Comparison of ENCODE assay signal across 14 mouse cellular contexts in the genomic region with DNA sequence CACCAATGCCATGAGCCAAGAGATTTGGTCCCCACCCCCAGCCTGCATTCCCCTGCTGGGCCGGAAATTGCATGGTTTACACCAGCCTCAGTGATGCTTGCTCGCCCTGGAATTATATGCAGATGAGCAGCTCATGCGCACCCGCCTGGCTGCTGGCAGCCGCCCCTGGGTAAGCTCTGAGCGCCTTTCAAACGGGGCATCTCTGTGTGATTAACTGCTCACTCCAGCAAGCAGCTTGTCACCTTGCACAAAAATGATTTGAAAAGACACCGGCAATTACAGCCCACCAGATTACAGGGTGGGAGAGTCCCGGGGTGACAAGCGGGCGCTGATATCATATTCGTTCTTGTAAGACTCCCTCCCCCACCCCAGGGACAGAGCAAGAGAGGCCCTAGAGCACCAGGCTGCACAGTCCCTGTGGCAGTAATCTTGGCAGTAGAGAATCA.
DNase-seq lines count a peak whose midpoint lies in the region; ATAC-seq and TF ChIP-seq lines count a peak whose summit lies in the region.
"Had no signal": no experiment of that assay in that cellular context is flagged by ENCODE, and none has a peak within 500 bp of the region (broad histone marks: within the 10 kb centered on the region; RNA-seq: fewer than 3 reads in every experiment).

No protein-coding gene starts in this region.

- H3K27ac ChIP-seq in forebrain, embryonic 13.5 days = peak overlapping the region; percentile 85
- peak overlapping the region; percentile 66 for H3K27ac ChIP-seq in limb, embryonic 10.5 days
- H3K27ac ChIP-seq in olfactory bulb, adult 2 months (ENCODE audit: insufficient read depth, low read depth, low read length) = peak overlapping the region; percentile 87
- no peak overlapping the region for H3K27ac ChIP-seq in stomach, postnatal 0 days (replicated peaks)
- H3K27ac ChIP-seq: embryonic facial prominence, embryonic 15.5 days; limb, embryonic 12.5 days; lung, embryonic 15.5 days had no signal

- H3K4me3 ChIP-seq in forebrain, embryonic 13.5 days = no peak overlapping the region
- no peak overlapping the region for H3K4me3 ChIP-seq in limb, embryonic 10.5 days
- no peak overlapping the region for H3K4me3 ChIP-seq in olfactory bulb, adult 2 months (ENCODE audit: insufficient read depth, low read depth, low read length)
- H3K4me3 ChIP-seq in stomach, postnatal 0 days (ENCODE audit: low read depth, low read length) = no peak overlapping the region
- H3K4me3 ChIP-seq: embryonic facial prominence, embryonic 15.5 days; limb, embryonic 12.5 days; lung, embryonic 15.5 days; myocyte had no signal

- peak overlapping the region; percentile 37 for H3K9ac ChIP-seq in forebrain, embryonic 13.5 days
- no peak overlapping the region for H3K9ac ChIP-seq in stomach, postnatal 0 days (ENCODE audit: low read length)
- H3K9ac ChIP-seq: embryonic facial prominence, embryonic 15.5 days; limb, embryonic 12.5 days; lung, embryonic 15.5 days had no signal

- WGBS in forebrain, embryonic 13.5 days = 22% methylated on average over 12 of the region's 12 CpGs
- WGBS in limb, embryonic 10.5 days = 43% methylated on average over 12 of the region's 12 CpGs
- WGBS in olfactory bulb, adult 2 months = 31% methylated on average over 12 of the region's 12 CpGs
- 65% methylated on average over 12 of the region's 12 CpGs for WGBS in stomach, postnatal 0 days

- no peaks in the 10 kb centered on the region for H3K9me3 ChIP-seq in forebrain, embryonic 13.5 days (replicated peaks)
- no peaks in the 10 kb centered on the region for H3K9me3 ChIP-seq in limb, embryonic 10.5 days (replicated peaks)
- no peaks in the 10 kb centered on the region for H3K9me3 ChIP-seq in stomach, postnatal 0 days (ENCODE audit: control insufficient read depth, low read length)
- H3K9me3 ChIP-seq: embryonic facial prominence, embryonic 15.5 days; limb, embryonic 12.5 days; lung, embryonic 15.5 days had no signal

- TF ChIP-seq POLR2A in olfactory bulb, adult 2 months (IDR thresholded peaks at IDR 0.05; ENCODE audit: insufficient read depth, low read depth, low read length) = no peak

- H3K27me3 ChIP-seq in forebrain, embryonic 13.5 days = no peaks in the 10 kb centered on the region
- no peaks in the 10 kb centered on the region for H3K27me3 ChIP-seq in limb, embryonic 10.5 days (ENCODE audit: low read depth, poor library complexity, severe bottlenecking)
- no peaks in the 10 kb centered on the region for H3K27me3 ChIP-seq in stomach, postnatal 0 days (ENCODE audit: control insufficient read depth, insufficient read depth, low read length)
- H3K27me3 ChIP-seq: embryonic facial prominence, embryonic 15.5 days; limb, embryonic 12.5 days; lung, embryonic 15.5 days had no signal

- peak; percentile 96 for ATAC-seq in forebrain, embryonic 13.5 days
- no peak for ATAC-seq in stomach, postnatal 0 days (ENCODE audit: low FRiP score, low TSS enrichment)

- DNase-seq in frontal cortex, postnatal 10 days (ENCODE audit: low spot score in 2 of 2) = peak; percentile 36 to 57
- no peak for DNase-seq in frontal cortex, postnatal 36 days (ENCODE audit: low spot score in 2 of 2)
- DNase-seq in limb, embryonic 10.5 days (ENCODE audit: low spot score) = no peak
- no peak for DNase-seq in MN1 (ENCODE audit: low spot score)
- no peak for DNase-seq in lung, postnatal 14 days
- DNase-seq in stomach, postnatal 0 days (ENCODE audit: low spot score) = no peak
- DNase-seq: cerebellum, adult 11 months; kidney, postnatal 25 days had no signal

- no peak for TF ChIP-seq EP300 in stomach, postnatal 0 days (optimal IDR thresholded peaks at IDR 0.05)

- TF ChIP-seq CTCF in olfactory bulb, adult 2 months (IDR thresholded peaks at IDR 0.05; ENCODE audit: insufficient read depth, low read depth, low read length) = no peak
- TF ChIP-seq CTCF in stomach, postnatal 0 days (IDR thresholded peaks at IDR 0.05; ENCODE audit: low read depth) = no peak

- no peaks in the 10 kb centered on the region for H3K36me3 ChIP-seq in forebrain, embryonic 13.5 days (ENCODE audit: poor library complexity, severe bottlenecking)
- H3K36me3 ChIP-seq in limb, embryonic 10.5 days = peaks cover 29% of the 10 kb centered on the region; the same call in 1 of the 2 replicates
- no peaks in the 10 kb centered on the region for H3K36me3 ChIP-seq in stomach, postnatal 0 days (ENCODE audit: control insufficient read depth, insufficient read depth, low read length)
- H3K36me3 ChIP-seq: embryonic facial prominence, embryonic 15.5 days; lung, embryonic 15.5 days had no signal

- H3K4me1 ChIP-seq in forebrain, embryonic 13.5 days = peaks cover 38% of the 10 kb centered on the region
- H3K4me1 ChIP-seq in limb, embryonic 10.5 days = peaks cover 38% of the 10 kb centered on the region
- H3K4me1 ChIP-seq in olfactory bulb, adult 2 months (ENCODE audit: control insufficient read depth, insufficient read depth, low read length) = peaks cover 41% of the 10 kb centered on the region
- no peaks in the 10 kb centered on the region for H3K4me1 ChIP-seq in stomach, postnatal 0 days (replicated peaks; ENCODE audit: control insufficient read depth, insufficient read depth)
- H3K4me1 ChIP-seq: lung, embryonic 15.5 days had no signal

- peak overlapping the region; percentile 13; the same call in 1 of the 2 replicates for H3K4me2 ChIP-seq in forebrain, embryonic 13.5 days
- H3K4me2 ChIP-seq in stomach, postnatal 0 days (replicated peaks; ENCODE audit: low read depth) = no peak overlapping the region
- H3K4me2 ChIP-seq: embryonic facial prominence, embryonic 15.5 days; limb, embryonic 12.5 days; lung, embryonic 15.5 days had no signal

Comparison
In these comparisons a context has a peak if more than half of its experiments do, and no peak if none do; other contexts are left out.
1. DNase-seq: peak in frontal cortex, postnatal 10 days (2 of 2); none in frontal cortex, postnatal 36 days (0 of 2), limb, embryonic 10.5 days (single experiment), MN1 (single experiment), lung, postnatal 14 days (single experiment) and stomach, postnatal 0 days (single experiment).